19 mouse cellular contexts compared by ENCODE assay signal in the genomic region with DNA sequence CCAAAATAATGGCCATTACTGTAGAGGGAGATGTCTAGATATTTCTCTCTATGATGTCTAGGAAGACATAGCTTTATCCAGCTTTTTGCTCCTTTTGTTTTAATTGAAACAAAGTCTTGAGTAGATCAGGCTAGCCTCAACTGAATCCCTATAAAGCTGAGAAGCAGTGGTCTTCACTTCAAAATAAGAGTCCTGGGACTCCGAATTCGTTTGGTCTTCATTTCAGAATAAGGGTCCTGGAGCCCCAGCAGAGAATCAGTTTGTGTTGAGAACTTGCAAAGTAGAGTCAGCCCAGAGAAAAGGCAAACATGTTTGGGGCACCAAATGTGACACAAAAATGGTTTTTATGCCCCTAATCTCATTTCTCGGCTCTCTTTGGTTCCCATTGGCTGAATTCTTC. TPM values are rescaled to one million over a fixed set of nuclear protein-coding genes. Genes with fewer than 3 reads are reported as not detected.
DNase-seq lines count a peak whose midpoint lies in the region; ATAC-seq and TF ChIP-seq lines count a peak whose summit lies in the region.
"Had no signal": no experiment of that assay in that cellular context is flagged by ENCODE, and none has a peak within 500 bp of the region (broad histone marks: within the 10 kb centered on the region; RNA-seq: fewer than 3 reads in every experiment).

No protein-coding gene starts in this region.

- DNase-seq in forebrain, postnatal 0 days: peak; percentile 16
- DNase-seq in lung, postnatal 36 days: peak; percentile 22
- no peak for DNase-seq in lung, postnatal 14 days
- DNase-seq in embryo, embryonic 10 days (ENCODE audit: low spot score): peak; percentile 54
- peak; percentile 77 for DNase-seq in retina, postnatal 1 day
- no peak for DNase-seq in right cerebral cortex, adult 2 months (ENCODE audit: low spot score in 2 of 2)
- no peak for DNase-seq in kidney, postnatal 14 days
- DNase-seq: cerebellum, postnatal 14 days; gastrocnemius, postnatal 10 days; heart, postnatal 14 days; kidney, postnatal 36 days; left cerebral cortex, postnatal 4 days; lung, postnatal 4 days had no signal

- no peak overlapping the region for H3K4me3 ChIP-seq in forebrain, postnatal 0 days (ENCODE audit: low read depth, low read length)
- no peak overlapping the region for H3K4me3 ChIP-seq in forebrain, embryonic 16.5 days (replicated peaks; ENCODE audit: low read length)
- H3K4me3 ChIP-seq: forebrain, embryonic 15.5 days; midbrain, embryonic 13.5 days had no signal

- H3K9me3 ChIP-seq in forebrain, postnatal 0 days (ENCODE audit: low read length): no peaks in the 10 kb centered on the region
- no peaks in the 10 kb centered on the region for H3K9me3 ChIP-seq in forebrain, embryonic 16.5 days (ENCODE audit: control insufficient read depth, low read length)
- H3K9me3 ChIP-seq: embryonic facial prominence, embryonic 15.5 days; forebrain, embryonic 15.5 days; G1E; midbrain, embryonic 13.5 days had no signal

- H3K36me3 ChIP-seq in forebrain, postnatal 0 days (ENCODE audit: insufficient read depth): no peaks in the 10 kb centered on the region
- H3K36me3 ChIP-seq in forebrain, embryonic 16.5 days (ENCODE audit: control insufficient read depth, insufficient read depth): no peaks in the 10 kb centered on the region
- H3K36me3 ChIP-seq: embryonic facial prominence, embryonic 15.5 days; forebrain, embryonic 15.5 days; G1E; midbrain, embryonic 13.5 days had no signal

- no peak overlapping the region for H3K4me2 ChIP-seq in forebrain, postnatal 0 days (ENCODE audit: low read depth)
- no peak overlapping the region for H3K4me2 ChIP-seq in forebrain, embryonic 16.5 days (ENCODE audit: low read length)
- H3K4me2 ChIP-seq: forebrain, embryonic 15.5 days; liver, embryonic 11.5 days; midbrain, embryonic 13.5 days had no signal

- WGBS in forebrain, postnatal 0 days: 29% methylated on average over 3 of the region's 3 CpGs
- 28% methylated on average over 3 of the region's 3 CpGs for WGBS in forebrain, embryonic 16.5 days

- no peak for TF ChIP-seq CTCF in forebrain, postnatal 0 days (IDR thresholded peaks at IDR 0.05; ENCODE audit: low read depth)

- H3K9ac ChIP-seq in forebrain, postnatal 0 days: no peak overlapping the region
- H3K9ac ChIP-seq in forebrain, embryonic 16.5 days (replicated peaks; ENCODE audit: low read depth, low read length): no peak overlapping the region
- H3K9ac ChIP-seq: embryonic facial prominence, embryonic 15.5 days; forebrain, embryonic 15.5 days; midbrain, embryonic 13.5 days had no signal

- no peak for ATAC-seq in forebrain, postnatal 0 days
- no peak for ATAC-seq in forebrain, embryonic 16.5 days
- ATAC-seq: forebrain, embryonic 15.5 days; midbrain, embryonic 13.5 days had no signal

- peaks cover 37% of the 10 kb centered on the region for H3K27me3 ChIP-seq in forebrain, postnatal 0 days (ENCODE audit: insufficient read depth, low read length)
- peaks cover 29% of the 10 kb centered on the region for H3K27me3 ChIP-seq in forebrain, embryonic 16.5 days (replicated peaks; ENCODE audit: control insufficient read depth, insufficient read depth, low read length)

- H3K4me1 ChIP-seq in forebrain, postnatal 0 days (ENCODE audit: insufficient read depth): no peaks in the 10 kb centered on the region
- peaks cover 10% of the 10 kb centered on the region for H3K4me1 ChIP-seq in forebrain, embryonic 16.5 days (replicated peaks; ENCODE audit: control insufficient read depth, insufficient read depth, low read length)

- no peak overlapping the region for H3K27ac ChIP-seq in forebrain, postnatal 0 days (ENCODE audit: low read depth, low read length)
- H3K27ac ChIP-seq in forebrain, embryonic 16.5 days (ENCODE audit: low read length): no peak overlapping the region
- H3K27ac ChIP-seq: embryonic facial prominence, embryonic 15.5 days; forebrain, embryonic 15.5 days; midbrain, embryonic 13.5 days had no signal

RNA-seq across cellular contexts. Expression of a gene that starts 1.4 kb away (rescaled TPM):
- 0.10 and 0.46 TPM in 2 replicates for total RNA-seq in forebrain, postnatal 0 days (2014; rRNA removed)
- 0.08 and 0.09 TPM in 2 replicates for polyA plus RNA-seq in forebrain, postnatal 0 days (2015; fragmentation: Nextera tagmentation; extraction: Ambion mirVana)
- polyA plus RNA-seq in forebrain, embryonic 16.5 days (2015; fragmentation: Nextera tagmentation; extraction: Ambion mirVana): 0.16 and 0.18 TPM in 2 replicates
- polyA plus RNA-seq: G1E had no signal

RNA-seq across cellular contexts. Expression of a gene that starts 43.2 kb away (rescaled TPM):
- 0.62 TPM in 1 of 2 replicates, not detected in the other for total RNA-seq in forebrain, postnatal 0 days (2014; rRNA removed)
- polyA plus RNA-seq in forebrain, postnatal 0 days (2015; fragmentation: Nextera tagmentation; extraction: Ambion mirVana): not detected in 2 replicates
- polyA plus RNA-seq in forebrain, embryonic 16.5 days (2015; fragmentation: Nextera tagmentation; extraction: Ambion mirVana): not detected in 2 replicates
- polyA plus RNA-seq: forebrain, embryonic 15.5 days; G1E; midbrain, embryonic 13.5 days had no signal

Comparison
In these comparisons a context has a peak if more than half of its experiments do, and no peak if none do; other contexts are left out.
1. DNase-seq: peak in forebrain, postnatal 0 days (single experiment), lung, postnatal 36 days (single experiment), embryo, embryonic 10 days (single experiment) and retina, postnatal 1 day (single experiment); none in lung, postnatal 14 days (single experiment), right cerebral cortex, adult 2 months (0 of 2) and kidney, postnatal 14 days (single experiment).